Mouse (Mus musculus) midbrain, postnatal 0 days (tissue): ENCODE measurements around the gene Jmjd6. TPM values are rescaled to one million over a fixed set of nuclear protein-coding genes. Genes with fewer than 3 reads are reported as not detected.
A peak's percentile ranks its signal among the peaks of the same experiment; 100 is the strongest.
"Not testable (repeated sequence)": the region's sequence is repeated elsewhere in the genome, so short reads cannot be mapped to it uniquely, and the experiment has no call there.

Source experiments
- ATAC-seq: fragments of 200-750 bp; cut with Nextera tagmentation; 2 replicates; pipeline ENCODE4 v1.8.0; 2017; ENCODE audit warnings: moderate number of reproducible peaks, mild to moderate bottlenecking, moderate TSS enrichment, moderate library complexity; ENCODE audit not compliant: low FRiP score
- DNase-seq: peaks from one replicate; pipeline ENCODE4 v3.0.0-alpha.2; 2015; ENCODE audit warnings: low spot score
- H3K27ac ChIP-seq: fragments of 300-500 bp; sonication (generic); 2 replicates; pipeline ENCODE4 v1.5.1; 2014; ENCODE audit warnings: low read depth, mild to moderate bottlenecking, low read length, mixed read lengths
- H3K27me3 ChIP-seq: fragments of 300-500 bp; sonication (generic); 2 replicates; pipeline ENCODE4 v1.6.1; 2014; ENCODE audit warnings: low read length, control low read depth, mixed read lengths; ENCODE audit not compliant: insufficient read depth
- H3K36me3 ChIP-seq: fragments of 300-500 bp; sonication (generic); 2 replicates; pipeline ENCODE4 v1.6.1; 2014; ENCODE audit warnings: low read length, control low read depth, mixed read lengths; ENCODE audit not compliant: insufficient read depth
- H3K4me1 ChIP-seq: fragments of 300-500 bp; sonication (generic); 2 replicates; pipeline ENCODE4 v1.6.1; 2014; ENCODE audit warnings: mild to moderate bottlenecking, control low read depth, antibody characterized with exemption, low read length, mixed read lengths; ENCODE audit not compliant: insufficient read depth
- H3K4me2 ChIP-seq: fragments of 300-500 bp; sonication (generic); 2 replicates; pipeline ENCODE4 v1.6.1; 2014; ENCODE audit warnings: low read depth, mild to moderate bottlenecking, low read length, mixed read lengths; ENCODE audit not compliant: poor library complexity, severe bottlenecking
- H3K4me3 ChIP-seq: fragments of 300-500 bp; sonication (generic); 2 replicates; pipeline ENCODE4 v1.5.1; 2014; ENCODE audit warnings: low read depth, mild to moderate bottlenecking, low read length, moderate library complexity
- H3K9ac ChIP-seq: fragments of 300-500 bp; sonication (generic); replicated peaks from 2 replicates; pipeline ENCODE4 v1.6.1; 2014; ENCODE audit warnings: mild to moderate bottlenecking, low read length, moderate library complexity, mixed read lengths; ENCODE audit not compliant: poor library complexity, severe bottlenecking
- H3K9me3 ChIP-seq: fragments of 300-500 bp; sonication (generic); 2 replicates; pipeline ENCODE4 v1.6.1; 2016; ENCODE audit warnings: low read length, control low read depth
- CTCF ChIP-seq: IDR thresholded peaks from 2 replicates; pipeline ENCODE4 v1.5.1; 2016; ENCODE audit warnings: antibody characterized with exemption, mild to moderate bottlenecking
- whole genome bisulfite sequencing: fragments of 180-500 bp; shearing (Covaris S2); extraction: QIAGEN DNeasy Blood & Tissue Kit; methylation state at CpG from one replicate; pipeline ENCODE4 v1.1.7; 2014; 5-methylcytosine and 5-hydroxymethylcytosine counted together
- polyA plus RNA-seq: library from polyadenylated mRNA; unstranded; fragments of >200 nt; fragmentation: Nextera tagmentation; extraction: Ambion mirVana; gene quantifications from 2 replicates; pipeline ENCODE4 v1.2.1, GENCODE M21; 2015
- total RNA-seq: library from RNA; depleted of rRNA; stranded (reverse); fragments of >200 nt; gene quantifications from 2 replicates; pipeline ENCODE4 v1.2.3, GENCODE M21; 2014

Jmjd6 gene
- total and polyA plus RNA-seq, 2 experiments from 2014 or later: 43.6 to 49.8 TPM

GRCm38 (mm10) chr11:116825230-116825629, 18.0 kb downstream of the Jmjd6 start:
- no peak overlapping the region for H3K4me2 ChIP-seq
- no peaks in the 10 kb centered on the region for H3K9me3 ChIP-seq
- no peak for TF ChIP-seq CTCF
- ATAC-seq (no peak), DNase-seq (no peak)
- no peak overlapping the region for H3K27ac ChIP-seq
- WGBS: 33% methylated on average over 4 of the region's 5 CpGs
- H3K9ac ChIP-seq: no peak overlapping the region
- peaks cover 6% of the 10 kb centered on the region; the same call in 1 of the 2 replicates for H3K4me1 ChIP-seq
- H3K27me3 ChIP-seq: no peaks in the 10 kb centered on the region
- H3K4me3 ChIP-seq: no peak overlapping the region
- H3K36me3 ChIP-seq: no peaks in the 10 kb centered on the region

DNA sequence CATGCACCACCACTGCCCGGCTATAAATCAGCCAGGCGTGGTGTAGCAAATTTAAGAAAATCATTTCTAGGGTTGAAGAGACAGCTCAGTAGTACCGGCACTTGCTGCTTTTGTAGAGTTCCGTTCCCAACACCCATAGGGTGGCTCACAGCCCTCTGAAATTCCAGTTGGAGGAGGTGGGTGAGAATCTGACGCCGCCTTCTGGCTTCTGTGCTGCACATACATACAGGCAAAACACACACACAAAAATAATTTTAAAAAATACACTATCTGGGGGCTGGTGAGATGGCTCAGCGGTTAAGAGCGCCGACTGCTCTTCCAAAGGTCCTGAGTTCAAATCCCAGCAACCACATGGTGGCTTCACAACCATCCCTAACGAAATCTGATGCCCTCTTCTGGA, 19.4 kb downstream of the Jmjd6 start:
- not testable (repeated sequence) for H3K27ac ChIP-seq, H3K4me3 ChIP-seq, H3K9ac ChIP-seq, H3K9me3 ChIP-seq, ATAC-seq, DNase-seq, H3K4me2 ChIP-seq, H3K27me3 ChIP-seq, H3K36me3 ChIP-seq, H3K4me1 ChIP-seq
- WGBS: 96% methylated on average over 10 of the region's 10 CpGs

DNA sequence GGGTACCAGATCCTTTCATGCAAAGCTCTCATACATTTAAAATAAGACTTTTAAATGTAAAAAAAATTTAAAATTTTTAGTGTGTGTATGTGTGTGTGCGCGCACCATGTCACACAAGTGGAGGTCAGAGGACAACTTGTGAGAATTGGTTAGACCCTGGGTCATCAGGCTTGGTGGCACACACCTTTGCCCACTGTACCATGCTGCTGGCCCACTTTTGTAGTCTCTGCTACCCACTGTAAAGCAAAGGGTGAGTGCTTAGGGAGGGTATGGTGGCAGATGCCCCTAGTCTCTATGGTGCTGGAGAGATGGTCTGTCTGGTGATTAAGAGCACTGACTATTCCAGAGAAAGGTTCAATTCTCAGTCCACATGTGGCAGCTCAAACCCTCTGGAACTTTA, 20.0 kb downstream of the Jmjd6 start:
- DNase-seq (no peak), ATAC-seq (no peak)
- 96% methylated on average over 2 of the region's 2 CpGs for WGBS
- H3K9me3 ChIP-seq: no peaks in the 10 kb centered on the region
- H3K9ac ChIP-seq: no peak overlapping the region
- H3K27ac ChIP-seq: no peak overlapping the region
- no peak overlapping the region for H3K4me3 ChIP-seq
- TF ChIP-seq CTCF: no peak
- no peaks in the 10 kb centered on the region for H3K27me3 ChIP-seq
- H3K36me3 ChIP-seq: no peaks in the 10 kb centered on the region
- H3K4me1 ChIP-seq: peaks cover 3% of the 10 kb centered on the region; the same call in 1 of the 2 replicates
- H3K4me2 ChIP-seq: no peak overlapping the region

DNA sequence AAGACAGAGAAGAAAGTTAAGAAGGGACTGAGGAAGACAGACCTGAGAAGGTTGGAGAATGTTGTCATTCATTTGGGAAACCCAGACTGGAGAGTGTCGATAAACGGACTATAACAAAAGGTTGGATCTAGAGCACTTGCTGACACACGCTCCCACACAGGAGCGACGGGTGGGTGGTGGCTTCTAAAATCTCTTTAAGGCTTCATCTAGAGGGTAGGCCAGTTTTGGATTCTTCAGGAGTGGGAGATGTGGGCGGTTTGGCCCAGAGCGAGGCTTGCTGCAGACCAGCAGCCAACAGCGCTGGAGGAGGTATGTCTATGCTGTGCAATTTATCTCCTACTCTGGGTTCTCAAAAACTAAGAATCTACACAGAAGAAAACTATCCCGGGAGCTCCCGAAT, 20.6 kb downstream of the Jmjd6 start:
- Histone ChIP-seq H3K36me3 (no peaks in the 10 kb centered on the region), H3K4me3 (no peak overlapping the region), H3K9ac (no peak overlapping the region), H3K27me3 (no peaks in the 10 kb centered on the region), H3K27ac (no peak overlapping the region), H3K4me1 (peaks cover 2% of the 10 kb centered on the region; the same call in 1 of the 2 replicates), H3K9me3 (no peaks in the 10 kb centered on the region), H3K4me2 (no peak overlapping the region)
- ATAC-seq (no peak), DNase-seq (no peak)
- WGBS: 77% methylated on average over 10 of the region's 10 CpGs
- TF ChIP-seq CTCF: no peak

DNA sequence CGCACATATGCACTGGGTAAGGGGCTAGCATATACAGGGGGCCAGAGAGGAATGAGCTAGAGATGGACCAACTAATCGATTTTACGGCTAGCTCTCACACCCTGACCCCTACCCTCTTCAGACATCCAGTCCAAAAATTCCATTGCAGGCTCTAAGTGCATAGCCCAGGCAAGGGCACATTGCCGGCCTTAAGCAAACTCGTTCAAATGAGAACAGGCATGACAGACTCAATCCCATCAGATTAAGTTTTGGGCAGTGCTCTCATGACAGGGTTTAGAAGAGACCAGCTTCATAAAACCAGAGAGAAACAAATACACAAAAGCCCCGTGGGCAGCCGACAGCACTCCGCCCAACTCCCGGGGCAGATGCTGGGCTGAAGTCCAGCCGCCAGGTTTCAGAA, 21.0 kb downstream of the Jmjd6 start:
- DNase-seq (no peak), ATAC-seq (no peak)
- 43% methylated on average over 10 of the region's 10 CpGs for WGBS
- Histone ChIP-seq H3K4me1 (no peaks in the 10 kb centered on the region), H3K4me2 (no peak overlapping the region), H3K36me3 (no peaks in the 10 kb centered on the region), H3K27ac (no peak overlapping the region), H3K9ac (no peak overlapping the region), H3K4me3 (no peak overlapping the region), H3K27me3 (no peaks in the 10 kb centered on the region), H3K9me3 (no peaks in the 10 kb centered on the region)
- no peak for TF ChIP-seq CTCF

- H3K4me1 ChIP-seq: no peaks in the 10 kb centered on the region
- H3K9ac ChIP-seq: 0 out of 2 replicates have a peak overlapping the region, but pooled peaks have one; percentile 8
- no peak overlapping the region for H3K4me3 ChIP-seq
- H3K27me3 ChIP-seq: no peaks in the 10 kb centered on the region
- H3K36me3 ChIP-seq: no peaks in the 10 kb centered on the region
- WGBS: 48% methylated on average over 13 of the region's 13 CpGs
- no peak for DNase-seq
- no peaks in the 10 kb centered on the region for H3K9me3 ChIP-seq
- ATAC-seq: no peak
- H3K27ac ChIP-seq: no peak overlapping the region
- no peak for TF ChIP-seq CTCF
- no peak overlapping the region for H3K4me2 ChIP-seq
Measured at GRCm38 (mm10) chr11:116821057-116821940, 21.9 kb downstream of the Jmjd6 start.
